Mouse (Mus musculus): ENCODE measurements at regions not wholly inside any gene's neighbourhood (a gene's known extent, or its start where the extent isn't known, plus 50 kb on each side); places are given as distances from the start of the nearest gene placed in this dataset. TPM values are rescaled to one million over a fixed set of nuclear protein-coding genes. Genes with fewer than 3 reads are reported as not detected.

- ATAC-seq (ENCODE audit: insufficient number of reproducible peaks, low FRiP score, low TSS enrichment, low read depth) (no peak), DNase-seq (ENCODE audit: low spot score) (peak; percentile 41)
- no peak overlapping the region for H3K27ac ChIP-seq (replicated peaks; ENCODE audit: low read depth, low read length)
- no peaks in the 10 kb centered on the region for H3K36me3 ChIP-seq (ENCODE audit: control insufficient read depth, insufficient read depth, low read length)
- H3K9ac ChIP-seq (ENCODE audit: low read length), result peak overlapping the region; percentile 12; the same call in 1 of the 2 replicates
- no peaks in the 10 kb centered on the region for H3K27me3 ChIP-seq (ENCODE audit: control insufficient read depth, insufficient read depth, low read length)
- no peak overlapping the region for H3K4me3 ChIP-seq (ENCODE audit: low read depth, low read length)
- H3K9me3 ChIP-seq (ENCODE audit: control insufficient read depth, low read length), result no peaks in the 10 kb centered on the region
- no peak overlapping the region for H3K4me2 ChIP-seq (ENCODE audit: low read depth, severe bottlenecking)
- WGBS, result 24% methylated on average over 10 of the region's 10 CpGs
- peaks cover 51% of the 10 kb centered on the region for H3K4me1 ChIP-seq (ENCODE audit: control insufficient read depth, insufficient read depth, low read length)
Observed at GRCm38 (mm10) chr2:30661147-30661546, 66.3 kb downstream of the Cstad start.

GRCm38 (mm10) chr2:30660613-30660991 is 65.8 kb downstream of the Cstad start:
- Histone ChIP-seq H3K4me1 (ENCODE audit: control insufficient read depth, insufficient read depth, low read length) (peaks cover 56% of the 10 kb centered on the region), H3K36me3 (ENCODE audit: control insufficient read depth, insufficient read depth, low read length) (no peaks in the 10 kb centered on the region), H3K4me2 (ENCODE audit: low read depth, severe bottlenecking) (no peak overlapping the region), H3K9me3 (ENCODE audit: control insufficient read depth, low read length) (no peaks in the 10 kb centered on the region), H3K27me3 (ENCODE audit: control insufficient read depth, insufficient read depth, low read length) (no peaks in the 10 kb centered on the region), H3K27ac (replicated peaks; ENCODE audit: low read depth, low read length) (peak overlapping the region; percentile 99), H3K9ac (ENCODE audit: low read length) (no peak overlapping the region), H3K4me3 (ENCODE audit: low read depth, low read length) (no peak overlapping the region)
- ATAC-seq (ENCODE audit: insufficient number of reproducible peaks, low FRiP score, low TSS enrichment, low read depth), result no peak
- whole genome bisulfite sequencing, result 6% methylated on average over 10 of the region's 10 CpGs
- peak; percentile 70 for DNase-seq (ENCODE audit: low spot score)

- ATAC-seq (ENCODE audit: insufficient number of reproducible peaks, low FRiP score, low TSS enrichment, low read depth), result no peak
- DNase-seq (ENCODE audit: low spot score), result no peak
- Histone ChIP-seq H3K36me3 (ENCODE audit: control insufficient read depth, insufficient read depth, low read length) (no peaks in the 10 kb centered on the region), H3K4me2 (ENCODE audit: low read depth, severe bottlenecking) (no peak overlapping the region), H3K4me3 (ENCODE audit: low read depth, low read length) (no peak overlapping the region), H3K9me3 (ENCODE audit: control insufficient read depth, low read length) (no peaks in the 10 kb centered on the region), H3K9ac (ENCODE audit: low read length) (peak overlapping the region; percentile 55; the same call in 1 of the 2 replicates), H3K4me1 (ENCODE audit: control insufficient read depth, insufficient read depth, low read length) (peaks cover 56% of the 10 kb centered on the region), H3K27me3 (ENCODE audit: control insufficient read depth, insufficient read depth, low read length) (no peaks in the 10 kb centered on the region), H3K27ac (replicated peaks; ENCODE audit: low read depth, low read length) (peak overlapping the region; percentile 99)
- 22% methylated on average over 11 of the region's 11 CpGs for WGBS
Observed at GRCm38 (mm10) chr2:30659836-30660612, 65.2 kb downstream of the Cstad start.

GRCm38 (mm10) chr2:30658844-30659555 is 64.2 kb downstream of the Cstad start:
- ATAC-seq (ENCODE audit: insufficient number of reproducible peaks, low FRiP score, low TSS enrichment, low read depth) (peak; percentile 41; the same call in 1 of the 2 replicates), DNase-seq (ENCODE audit: low spot score) (peak; percentile 68)
- H3K4me2 ChIP-seq (ENCODE audit: low read depth, severe bottlenecking), result peak overlapping the region; percentile 71
- H3K4me3 ChIP-seq (ENCODE audit: low read depth, low read length), result peak overlapping the region; percentile 18
- WGBS, result 2% methylated on average over 16 of the region's 16 CpGs
- no peaks in the 10 kb centered on the region for H3K36me3 ChIP-seq (ENCODE audit: control insufficient read depth, insufficient read depth, low read length)
- H3K9me3 ChIP-seq (ENCODE audit: control insufficient read depth, low read length), result no peaks in the 10 kb centered on the region
- H3K27ac ChIP-seq (replicated peaks; ENCODE audit: low read depth, low read length), result peak overlapping the region; percentile 99
- H3K27me3 ChIP-seq (ENCODE audit: control insufficient read depth, insufficient read depth, low read length), result no peaks in the 10 kb centered on the region
- H3K4me1 ChIP-seq (ENCODE audit: control insufficient read depth, insufficient read depth, low read length), result peaks cover 60% of the 10 kb centered on the region
- H3K9ac ChIP-seq (ENCODE audit: low read length), result peak overlapping the region; percentile 55

Small RNAs in the stretch of these regions (microRNA-seq; reads per million reads assigned to microRNA genes)
- not detected for gene Mir3089
